Mouse (Mus musculus) B cell, adult (primary cell): ENCODE measurements around the gene Dbi. TPM values are rescaled to one million over a fixed set of nuclear protein-coding genes. Genes with fewer than 3 reads are reported as not detected.

Source experiments
- total RNA-seq: library from RNA; stranded (reverse); gene quantifications from 4 replicates; pipeline ENCODE4 v1.2.4, GENCODE M21; 2023; ENCODE audit not compliant: inconsistent age

The Dbi gene
- 31.7 to 41.6 TPM (median 37.9 TPM) in 4 replicates for total RNA-seq

GRCm38 (mm10) chr1:120120969-120121811 lies at the start of gene Dbi, which contains the start of gene 3110009E18Rik:
TSS of gene Dbi (minus strand) at chr1:120121078.
TSS of gene 3110009E18Rik (plus strand) at chr1:120121187.

GRCm38 (mm10) chr1:120073519-120074306 lies 47.2 kb downstream of the Dbi start, which contains the start of gene Tmem37:
TSS of gene Tmem37 (minus strand) at chr1:120074074.

Other genes starting within 250 kb of the Dbi start
- gene Tmem177, start 207.9 kb downstream of the Dbi start, total RNA-seq: 3.3 to 3.6 TPM (median 3.5 TPM) in 4 replicates
- gene Cfap221, start 123.8 kb downstream of the Dbi start, total RNA-seq: not detected in 4 replicates
- gene Sctr, start 114.2 kb downstream of the Dbi start, total RNA-seq: not detected in 4 replicates
- not detected in 4 replicates for gene Tmem37, start 47.0 kb downstream of the Dbi start, total RNA-seq
- gene 3110009E18Rik, start 109 bp upstream of the Dbi start, total RNA-seq: 19.2 to 22.9 TPM (median 20.1 TPM) in 4 replicates
- 1.9 to 3.3 TPM (median 2.6 TPM) in 4 replicates for gene Steap3, start 151.6 kb upstream of the Dbi start, total RNA-seq
- not detected in 4 replicates for gene C1ql2, start 219.5 kb upstream of the Dbi start, total RNA-seq